22 mouse cellular contexts compared by ENCODE assay signal in the genomic region with DNA sequence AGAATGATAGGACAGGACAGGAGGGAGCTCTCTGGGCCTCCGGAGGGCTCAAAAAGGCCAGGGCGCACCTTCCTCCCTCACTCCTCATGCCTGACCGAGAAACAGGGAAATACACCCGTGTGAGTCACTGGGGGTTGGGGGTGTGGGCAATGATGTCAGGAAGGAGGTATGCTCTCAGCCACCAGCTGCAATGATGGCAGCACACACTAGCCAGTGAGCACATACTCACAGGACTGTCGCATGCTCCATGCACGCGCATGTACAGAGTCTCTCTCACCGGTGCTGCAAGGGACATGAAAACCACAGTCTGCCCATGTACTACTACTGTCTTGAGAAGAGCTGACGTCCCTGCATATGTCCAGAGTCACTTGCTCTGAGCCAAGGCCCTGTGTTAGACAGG. TPM values are rescaled to one million over a fixed set of nuclear protein-coding genes. Genes with fewer than 3 reads are reported as not detected.
DNase-seq lines count a peak whose midpoint lies in the region; ATAC-seq lines count a peak whose summit lies in the region.
"Had no signal": no experiment of that assay in that cellular context is flagged by ENCODE, and none has a peak within 500 bp of the region (broad histone marks: within the 10 kb centered on the region; RNA-seq: fewer than 3 reads in every experiment).

No protein-coding gene starts in this region.

- no peaks in the 10 kb centered on the region for H3K27me3 ChIP-seq in limb, embryonic 13.5 days
- no peaks in the 10 kb centered on the region for H3K27me3 ChIP-seq in limb, embryonic 10.5 days (ENCODE audit: low read depth, poor library complexity, severe bottlenecking)
- H3K27me3 ChIP-seq: CH12.LX; heart, embryonic 15.5 days had no signal

- no peaks in the 10 kb centered on the region for H3K36me3 ChIP-seq in limb, embryonic 13.5 days
- no peaks in the 10 kb centered on the region for H3K36me3 ChIP-seq in limb, embryonic 10.5 days
- H3K36me3 ChIP-seq: forebrain, embryonic 10.5 days; heart, embryonic 15.5 days had no signal

- no peak overlapping the region for H3K4me3 ChIP-seq in limb, embryonic 13.5 days
- no peak overlapping the region for H3K4me3 ChIP-seq in limb, embryonic 10.5 days
- H3K4me3 ChIP-seq: forebrain, embryonic 10.5 days; heart, embryonic 15.5 days had no signal

- H3K9me3 ChIP-seq in limb, embryonic 13.5 days, result no peaks in the 10 kb centered on the region
- H3K9me3 ChIP-seq in limb, embryonic 10.5 days (replicated peaks), result no peaks in the 10 kb centered on the region
- H3K9me3 ChIP-seq: forebrain, embryonic 10.5 days; heart, embryonic 15.5 days had no signal

- H3K4me2 ChIP-seq in limb, embryonic 13.5 days (replicated peaks), result no peak overlapping the region
- H3K4me2 ChIP-seq: heart, embryonic 15.5 days; hindbrain, embryonic 14.5 days had no signal

- H3K9ac ChIP-seq in limb, embryonic 13.5 days, result 0 out of 2 replicates have a peak overlapping the region, but pooled peaks have one; percentile 25
- H3K9ac ChIP-seq: heart, embryonic 15.5 days; hindbrain, embryonic 14.5 days; liver, postnatal 0 days had no signal

- 77% methylated on average over 9 of the region's 9 CpGs for WGBS in limb, embryonic 13.5 days
- 92% methylated on average over 9 of the region's 9 CpGs for WGBS in limb, embryonic 10.5 days

- no peak for ATAC-seq in limb, embryonic 13.5 days (ENCODE audit: low FRiP score, low read depth)
- peak; percentile 26; the same call in 1 of the 2 replicates for ATAC-seq in megakaryocyte progenitor cell, adult 5-6 weeks (replicated peaks; ENCODE audit: poor library complexity)
- ATAC-seq in frontal cortex, adult (ENCODE audit: low TSS enrichment), result no peak
- ATAC-seq: liver, postnatal 0 days had no signal

- no peak for DNase-seq in limb, embryonic 10.5 days (ENCODE audit: low spot score)
- DNase-seq in 416B (ENCODE audit: low read depth) (peak; percentile 52), MN1 (ENCODE audit: low spot score) (peak; percentile 51)
- no peak for DNase-seq in layer of hippocampus, adult 9-10 months (ENCODE audit: low spot score)
- no peak for DNase-seq in kidney, adult 11 months
- DNase-seq: cerebellum, adult 9-11 months; kidney, adult 8-10 months; kidney, postnatal 4 days; liver; liver, postnatal 0 days; midbrain, embryonic 14.5 days; thymus, adult 2 months had no signal

- no peaks in the 10 kb centered on the region for H3K4me1 ChIP-seq in limb, embryonic 13.5 days
- 0 out of 2 replicates have a peak, but pooled peaks cover 7% of the 10 kb centered on the region for H3K4me1 ChIP-seq in limb, embryonic 10.5 days
- H3K4me1 ChIP-seq: forebrain, embryonic 10.5 days; heart, embryonic 15.5 days had no signal

- H3K27ac ChIP-seq in limb, embryonic 13.5 days, result no peak overlapping the region
- H3K27ac ChIP-seq in limb, embryonic 10.5 days, result no peak overlapping the region
- H3K27ac ChIP-seq: forebrain, embryonic 10.5 days; heart, embryonic 15.5 days; hindbrain, embryonic 14.5 days; macrophage had no signal

RNA-seq across cellular contexts. Expression of gene Snx33, which starts 20.6 kb away (rescaled TPM):
- polyA plus RNA-seq in limb, embryonic 13.5 days (2015; fragmentation: Nextera tagmentation; extraction: Ambion mirVana), result 12.0 and 13.1 TPM in 2 replicates
- 9.3 and 11.6 TPM in 2 replicates for polyA plus RNA-seq in limb, embryonic 10.5 days (2016; fragmentation: Nextera tagmentation; extraction: Ambion mirVana)
- 3.3 TPM in 2 replicates for total RNA-seq in megakaryocyte progenitor cell, adult 5-6 weeks (2015)
- total RNA-seq in megakaryocyte progenitor cell, adult 5-6 weeks (2017), result 2.8 TPM in 2 replicates

RNA-seq across cellular contexts. Expression of gene Imp3, which starts 29.7 kb away (rescaled TPM):
- polyA plus RNA-seq in limb, embryonic 13.5 days (2015; fragmentation: Nextera tagmentation; extraction: Ambion mirVana), result 87.6 and 88.8 TPM in 2 replicates
- polyA plus RNA-seq in limb, embryonic 10.5 days (2016; fragmentation: Nextera tagmentation; extraction: Ambion mirVana), result 70.5 and 77.9 TPM in 2 replicates
- 138 and 147 TPM in 2 replicates for total RNA-seq in megakaryocyte progenitor cell, adult 5-6 weeks (2015)
- total RNA-seq in megakaryocyte progenitor cell, adult 5-6 weeks (2017), result 68.5 and 77.3 TPM in 2 replicates

RNA-seq across cellular contexts. Expression of gene Cspg4, which starts 42.7 kb away (rescaled TPM):
- polyA plus RNA-seq in limb, embryonic 13.5 days (2015; fragmentation: Nextera tagmentation; extraction: Ambion mirVana), result 38.3 and 41.1 TPM in 2 replicates
- polyA plus RNA-seq in limb, embryonic 10.5 days (2016; fragmentation: Nextera tagmentation; extraction: Ambion mirVana), result 2.1 and 5.0 TPM in 2 replicates
- not detected in 2 replicates for total RNA-seq in megakaryocyte progenitor cell, adult 5-6 weeks (2015)
- not detected in 2 replicates for total RNA-seq in megakaryocyte progenitor cell, adult 5-6 weeks (2017)
- polyA plus RNA-seq: macrophage had no signal

RNA-seq across cellular contexts. Expression of gene Odf3l1, which starts 43.1 kb away (rescaled TPM):
- 0.27 and 0.94 TPM in 2 replicates for polyA plus RNA-seq in limb, embryonic 13.5 days (2015; fragmentation: Nextera tagmentation; extraction: Ambion mirVana)
- 0.35 TPM in 1 of 2 replicates, not detected in the other for polyA plus RNA-seq in limb, embryonic 10.5 days (2016; fragmentation: Nextera tagmentation; extraction: Ambion mirVana)
- not detected in 2 replicates for total RNA-seq in megakaryocyte progenitor cell, adult 5-6 weeks (2015)
- not detected in 2 replicates for total RNA-seq in megakaryocyte progenitor cell, adult 5-6 weeks (2017)
- total RNA-seq: CH12.LX; layer of hippocampus, postnatal 14 days; left cerebral cortex, postnatal 14 days had no signal
- polyA plus RNA-seq: forebrain, embryonic 10.5 days; hindbrain, embryonic 14.5 days; liver, postnatal 0 days; macrophage; midbrain, embryonic 14.5 days had no signal

RNA-seq across cellular contexts. Expression of gene Snupn, which starts 43.1 kb away (rescaled TPM):
- polyA plus RNA-seq in limb, embryonic 13.5 days (2015; fragmentation: Nextera tagmentation; extraction: Ambion mirVana), result 29.2 and 29.3 TPM in 2 replicates
- polyA plus RNA-seq in limb, embryonic 10.5 days (2016; fragmentation: Nextera tagmentation; extraction: Ambion mirVana), result 27.0 and 31.6 TPM in 2 replicates
- 10.3 and 12.1 TPM in 2 replicates for total RNA-seq in megakaryocyte progenitor cell, adult 5-6 weeks (2015)
- 9.0 and 9.4 TPM in 2 replicates for total RNA-seq in megakaryocyte progenitor cell, adult 5-6 weeks (2017)

Comparison
In these comparisons a context has a peak if more than half of its experiments do, and no peak if none do; other contexts are left out.
1. DNase-seq: peak in 416B (single experiment) and MN1 (single experiment); none in limb, embryonic 10.5 days (single experiment), layer of hippocampus, adult 9-10 months (single experiment) and kidney, adult 11 months (single experiment).